Mouse (Mus musculus): ENCODE results near the gene Rasal2. TPM values are rescaled to one million over a fixed set of nuclear protein-coding genes. Genes with fewer than 3 reads are reported as not detected.

The Rasal2 gene
- total and polyA plus RNA-seq, 3 experiments: 1.5 to 2.6 (median 1.7) TPM

DNA sequence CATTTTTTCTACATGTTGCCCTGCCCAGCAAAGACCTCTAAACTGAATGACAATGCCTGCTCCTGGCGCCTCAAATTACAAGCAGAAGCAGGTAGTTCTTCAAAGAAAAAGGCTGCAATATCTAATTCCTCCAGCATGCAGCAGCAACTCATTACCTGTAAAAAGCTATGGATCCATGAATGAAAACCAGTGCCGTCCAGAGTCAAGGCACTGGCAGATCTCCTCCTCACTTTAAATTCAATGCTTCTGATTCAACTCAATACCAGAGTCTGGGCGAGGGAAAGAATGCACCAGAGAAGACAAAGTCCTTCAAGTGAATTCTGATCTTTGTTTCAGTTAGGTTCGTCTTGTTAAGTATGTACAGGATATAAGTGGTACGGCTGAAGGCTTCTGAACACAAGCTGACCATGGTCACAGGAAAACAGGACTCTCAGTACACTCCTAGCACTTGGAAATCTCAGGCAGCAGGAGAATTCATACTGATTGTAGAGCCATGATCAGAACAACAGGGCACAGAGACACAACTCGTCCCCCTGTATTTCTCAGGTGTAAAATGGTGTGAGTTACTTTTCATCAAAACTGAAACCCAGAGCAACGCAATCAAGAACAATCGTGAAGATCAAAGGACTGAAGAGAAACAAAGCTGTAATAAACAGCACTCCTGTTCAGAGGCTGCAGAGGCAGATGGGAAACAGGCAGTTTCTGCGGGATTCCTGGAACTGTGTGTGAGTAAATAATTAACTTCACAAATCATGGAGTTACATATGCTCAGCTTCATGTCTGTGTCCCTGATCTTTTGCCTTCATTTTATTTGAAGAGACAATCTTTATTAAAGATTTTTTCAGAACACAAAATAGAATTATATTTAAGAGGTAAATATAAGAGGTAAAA is 158.6 kb downstream of the Rasal2 start:
- no peak overlapping the region for H3K4me3 ChIP-seq (replicated peaks in 1 of 3; ENCODE audit: low read depth in 2 of 3, low read length in 2 of 3, poor library complexity in 1 of 3)
- no peaks in the 10 kb centered on the region for H3K9me3 ChIP-seq (replicated peaks; ENCODE audit: low read length)
- H3K9ac ChIP-seq (ENCODE audit: insufficient read depth, low read depth): no peak overlapping the region
- peaks cover 0 to 9% of the 10 kb centered on the region in 2 experiments; a peak in 2 of 4 replicates for H3K4me1 ChIP-seq (ENCODE audit: control insufficient read depth in 1 of 2, insufficient read depth in 2 of 2)
- no peaks in the 10 kb centered on the region for H3K36me3 ChIP-seq (replicated peaks in 1 of 2; ENCODE audit: control insufficient read depth in 1 of 2, insufficient read depth in 1 of 2, low read length in 1 of 2)
- DNase-seq (ENCODE audit: extremely low read depth): no peak
- in situ Hi-C loops (cut with MboI; ENCODE audit: low pct_ligation_motif_present, low pct_unique_long_range_greater_than_20kb, low sequenced_read_pairs): no loop called here
- H3K27ac ChIP-seq (ENCODE audit: insufficient read depth, low read depth): no peak overlapping the region
- dilution Hi-C loops (cut with MboI; ENCODE audit: extremely low pct_ligation_motif_present, extremely low pct_unique_long_range_greater_than_20kb, low sequenced_read_pairs): no loop called here
- H3K27me3 ChIP-seq (replicated peaks): no peaks in the 10 kb centered on the region
- H3K4me2 ChIP-seq (ENCODE audit: insufficient read depth, low read depth, poor library complexity, severe bottlenecking): peak overlapping the region; percentile 32
- TF ChIP-seq CHD1 (IDR thresholded peaks at IDR 0.05; ENCODE audit: low read depth, low read length): no peak
- no peak for TF ChIP-seq RAD21 (IDR thresholded peaks at IDR 0.05; ENCODE audit: low read depth, low read length)
- TF ChIP-seq SMC3 (IDR thresholded peaks at IDR 0.05; ENCODE audit: low read depth, low read length): no peak
- no peak for TF ChIP-seq PAX5 (IDR thresholded peaks at IDR 0.05; ENCODE audit: low read length)
- no peak for TF ChIP-seq ELF1 (IDR thresholded peaks at IDR 0.05; ENCODE audit: low read depth, low read length)
- TF ChIP-seq ETS1 (conservative IDR thresholded peaks at IDR 0.05; ENCODE audit: low read depth, low read length): no peak
- TF ChIP-seq RCOR1 (conservative IDR thresholded peaks at IDR 0.05; ENCODE audit: low read depth, low read length): no peak
- no peak for TF ChIP-seq ZMIZ1 (IDR thresholded peaks at IDR 0.05; ENCODE audit: low read depth, low read length)
- no peak for TF ChIP-seq SIN3A (IDR thresholded peaks at IDR 0.05; ENCODE audit: low read length)
- no peak for TF ChIP-seq ZKSCAN1 (IDR thresholded peaks at IDR 0.05; ENCODE audit: borderline replicate concordance, low read depth, low read length)
- TF ChIP-seq MXI1 (IDR thresholded peaks at IDR 0.05; ENCODE audit: low read depth, low read length): no peak
- TF ChIP-seq NELFE (IDR thresholded peaks at IDR 0.05; ENCODE audit: low read depth, low read length): no peak
- TF ChIP-seq GABPA (IDR thresholded peaks at IDR 0.05; ENCODE audit: insufficient replicate concordance, low read depth, low read length): no peak
- TF ChIP-seq HCFC1 (IDR thresholded peaks at IDR 0.05; ENCODE audit: low read depth, low read length): no peak
- TF ChIP-seq MYC (IDR thresholded peaks at IDR 0.05; ENCODE audit: low read depth, low read length): no peak
- TF ChIP-seq BHLHE40 (IDR thresholded peaks at IDR 0.05; ENCODE audit: low read depth, low read length): no peak
- no peak for TF ChIP-seq NRF1 (IDR thresholded peaks at IDR 0.05; ENCODE audit: low read depth, low read length)
- H3K79me2 ChIP-seq (replicated peaks; ENCODE audit: control insufficient read depth, extremely low read depth, insufficient read depth, poor library complexity, severe bottlenecking): no peaks in the 10 kb centered on the region

DNA sequence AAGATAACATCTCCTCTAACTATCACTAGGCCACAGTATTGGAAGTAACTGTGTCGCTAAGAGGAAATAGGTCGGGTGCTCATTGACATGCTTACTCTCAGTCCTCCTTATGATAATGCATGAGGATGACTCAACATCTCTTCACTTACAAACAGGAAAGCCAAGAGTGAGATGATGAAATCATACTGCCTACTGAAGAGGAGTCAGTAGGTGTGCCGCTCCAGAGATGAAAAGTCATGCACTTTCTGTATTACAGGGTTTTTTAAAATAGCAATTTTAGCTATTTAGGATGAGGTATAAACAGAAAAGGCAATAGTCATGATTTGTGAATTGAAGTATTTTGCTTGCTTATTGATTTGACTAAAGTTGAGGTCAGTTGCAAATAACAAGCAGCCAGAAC is 164.3 kb downstream of the Rasal2 start:
- peak; percentile 71 for DNase-seq (ENCODE audit: extremely low read depth)
- H3K4me1 ChIP-seq (ENCODE audit: control insufficient read depth in 1 of 2, insufficient read depth in 2 of 2): peaks cover 5 to 22% of the 10 kb centered on the region in 2 experiments; a peak in 3 of 4 replicates
- in situ Hi-C loops (cut with MboI; ENCODE audit: low pct_ligation_motif_present, low pct_unique_long_range_greater_than_20kb, low sequenced_read_pairs) (no loop called here), dilution Hi-C loops (cut with MboI; ENCODE audit: extremely low pct_ligation_motif_present, extremely low pct_unique_long_range_greater_than_20kb, low sequenced_read_pairs) (no loop called here)
- no peaks in the 10 kb centered on the region for H3K9me3 ChIP-seq (replicated peaks; ENCODE audit: low read length)
- H3K4me2 ChIP-seq (ENCODE audit: insufficient read depth, low read depth, poor library complexity, severe bottlenecking): no peak overlapping the region; the same call in 1 of the 2 replicates
- H3K9ac ChIP-seq (ENCODE audit: insufficient read depth, low read depth): no peak overlapping the region; the same call in 1 of the 2 replicates
- no peak overlapping the region for H3K27ac ChIP-seq (ENCODE audit: insufficient read depth, low read depth)
- no peaks in the 10 kb centered on the region for H3K79me2 ChIP-seq (replicated peaks; ENCODE audit: control insufficient read depth, extremely low read depth, insufficient read depth, poor library complexity, severe bottlenecking)
- no peaks in the 10 kb centered on the region for H3K36me3 ChIP-seq (replicated peaks in 1 of 2; ENCODE audit: control insufficient read depth in 1 of 2, insufficient read depth in 1 of 2, low read length in 1 of 2)
- no peak overlapping the region for H3K4me3 ChIP-seq (replicated peaks in 1 of 3; ENCODE audit: low read depth in 2 of 3, low read length in 2 of 3, poor library complexity in 1 of 3)
- no peaks in the 10 kb centered on the region for H3K27me3 ChIP-seq (replicated peaks)
- TF ChIP-seq KAT2A (IDR thresholded peaks at IDR 0.05; ENCODE audit: insufficient replicate concordance, low read length) (no peak), ETS1 (conservative IDR thresholded peaks at IDR 0.05; ENCODE audit: low read depth, low read length) (peak; percentile 82), UBTF (IDR thresholded peaks at IDR 0.05; ENCODE audit: low read depth, low read length) (no peak), SMC3 (IDR thresholded peaks at IDR 0.05; ENCODE audit: low read depth, low read length) (no peak), CHD2 (IDR thresholded peaks at IDR 0.05; ENCODE audit: low read length) (no peak), IRF4 (IDR thresholded peaks at IDR 0.05; ENCODE audit: low read depth, low read length) (peak; percentile 47; the same call in 1 of the 2 replicates), BHLHE40 (IDR thresholded peaks at IDR 0.05; ENCODE audit: low read depth, low read length) (peak; percentile 78), ZC3H11A (IDR thresholded peaks at IDR 0.05; ENCODE audit: low read depth, low read length) (no peak), MEF2A (IDR thresholded peaks at IDR 0.05; ENCODE audit: borderline replicate concordance, low read depth, low read length) (peak; percentile 78; the same call in 1 of the 2 replicates), MAFK (IDR thresholded peaks at IDR 0.05; ENCODE audit: insufficient replicate concordance, low read length) (peak; percentile 33; the same call in 1 of the 2 replicates), CTCF (conservative IDR thresholded peaks at IDR 0.05 in 1 of 2, IDR thresholded peaks at IDR 0.05 in 1 of 2; ENCODE audit: low read depth in 2 of 2, low read length in 2 of 2) (no peak), JUND (conservative IDR thresholded peaks at IDR 0.05; ENCODE audit: low read depth, low read length) (peak; percentile 70; the same call in 1 of the 2 replicates), ELF1 (IDR thresholded peaks at IDR 0.05; ENCODE audit: low read depth, low read length) (peak; percentile 11; the same call in 1 of the 2 replicates), JUN (IDR thresholded peaks at IDR 0.05; ENCODE audit: insufficient read depth, low read depth, low read length) (peak; percentile 53; the same call in 1 of the 2 replicates), NRF1 (IDR thresholded peaks at IDR 0.05; ENCODE audit: low read depth, low read length) (no peak), ZKSCAN1 (IDR thresholded peaks at IDR 0.05; ENCODE audit: borderline replicate concordance, low read depth, low read length) (no peak), HCFC1 (IDR thresholded peaks at IDR 0.05; ENCODE audit: low read depth, low read length) (no peak)

Data from CH12.LX (cell line).